Mouse (Mus musculus) myocyte (in vitro differentiated cells): ENCODE results near the gene Slc38a3.

Experiments used
- MAX ChIP-seq: IDR thresholded peaks from one replicate; pipeline ENCODE4 v1.6.1; 2011; ENCODE audit warnings: low read depth, mild to moderate bottlenecking, control low read depth
- POLR2AphosphoS2 ChIP-seq: IDR thresholded peaks from one replicate; pipeline ENCODE4 v1.6.1; 2011; ENCODE audit warnings: low read depth, control low read depth; ENCODE audit not compliant: insufficient read length
- TCF3 ChIP-seq: IDR thresholded peaks from one replicate; pipeline ENCODE4 v1.6.1; 2011; ENCODE audit warnings: low read depth, control low read depth; ENCODE audit not compliant: insufficient read length

GRCm38 (mm10) chr9:107617461-107617860 lies 51.9 kb downstream of the Slc38a3 start:
- TF ChIP-seq TCF3 (no peak), MAX (no peak), POLR2AphosphoS2 (no peak)
